Mouse (Mus musculus): ENCODE data around the gene Slc16a3. TPM values are rescaled to one million over a fixed set of nuclear protein-coding genes. Genes with fewer than 3 reads are reported as not detected.
A peak's percentile ranks its signal among the peaks of the same experiment; 100 is the strongest.

Gene Slc16a3
- polyA plus RNA-seq, 1 experiment from 2014 or later = 10.0 TPM

DNA sequence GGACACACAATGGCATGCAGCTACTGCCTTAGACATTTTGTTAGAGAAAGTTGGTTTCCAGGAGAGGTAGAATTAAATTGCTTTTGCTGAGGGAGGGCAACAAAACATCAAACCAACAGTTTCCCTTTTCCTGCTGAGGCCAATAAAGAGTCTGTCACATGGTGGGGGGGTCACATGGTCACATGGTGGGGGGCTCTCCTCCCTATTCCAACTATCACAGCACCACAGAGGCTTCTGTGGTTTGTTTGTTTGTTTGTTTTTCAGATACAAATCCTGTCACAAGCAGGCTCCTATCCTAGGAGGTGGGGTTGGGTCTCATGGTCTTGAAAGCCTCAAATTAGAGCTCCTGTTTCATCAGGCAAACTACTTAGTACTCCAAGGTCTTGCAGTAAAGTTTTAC lies 34.2 kb downstream of the Slc16a3 start:
- H3K4me2 ChIP-seq (replicated peaks; ENCODE audit: low read depth) = no peak overlapping the region
- H3K27ac ChIP-seq (replicated peaks) = no peak overlapping the region
- no peaks in the 10 kb centered on the region for H3K27me3 ChIP-seq (ENCODE audit: control insufficient read depth, insufficient read depth, low read length)
- no peak for ATAC-seq (ENCODE audit: low FRiP score, low TSS enrichment)
- no peaks in the 10 kb centered on the region for H3K4me1 ChIP-seq (replicated peaks; ENCODE audit: control insufficient read depth, insufficient read depth)
- peaks cover 11% of the 10 kb centered on the region for H3K36me3 ChIP-seq (ENCODE audit: control insufficient read depth, insufficient read depth, low read length)
- no peak for TF ChIP-seq EP300 (optimal IDR thresholded peaks at IDR 0.05)
- TF ChIP-seq CTCF (IDR thresholded peaks at IDR 0.05; ENCODE audit: low read depth) = no peak
- DNase-seq (ENCODE audit: low spot score) = no peak
- H3K9ac ChIP-seq (ENCODE audit: low read length) = no peak overlapping the region
- H3K9me3 ChIP-seq (ENCODE audit: control insufficient read depth, low read length) = no peaks in the 10 kb centered on the region
- no peak overlapping the region for H3K4me3 ChIP-seq (ENCODE audit: low read depth, low read length)

DNA sequence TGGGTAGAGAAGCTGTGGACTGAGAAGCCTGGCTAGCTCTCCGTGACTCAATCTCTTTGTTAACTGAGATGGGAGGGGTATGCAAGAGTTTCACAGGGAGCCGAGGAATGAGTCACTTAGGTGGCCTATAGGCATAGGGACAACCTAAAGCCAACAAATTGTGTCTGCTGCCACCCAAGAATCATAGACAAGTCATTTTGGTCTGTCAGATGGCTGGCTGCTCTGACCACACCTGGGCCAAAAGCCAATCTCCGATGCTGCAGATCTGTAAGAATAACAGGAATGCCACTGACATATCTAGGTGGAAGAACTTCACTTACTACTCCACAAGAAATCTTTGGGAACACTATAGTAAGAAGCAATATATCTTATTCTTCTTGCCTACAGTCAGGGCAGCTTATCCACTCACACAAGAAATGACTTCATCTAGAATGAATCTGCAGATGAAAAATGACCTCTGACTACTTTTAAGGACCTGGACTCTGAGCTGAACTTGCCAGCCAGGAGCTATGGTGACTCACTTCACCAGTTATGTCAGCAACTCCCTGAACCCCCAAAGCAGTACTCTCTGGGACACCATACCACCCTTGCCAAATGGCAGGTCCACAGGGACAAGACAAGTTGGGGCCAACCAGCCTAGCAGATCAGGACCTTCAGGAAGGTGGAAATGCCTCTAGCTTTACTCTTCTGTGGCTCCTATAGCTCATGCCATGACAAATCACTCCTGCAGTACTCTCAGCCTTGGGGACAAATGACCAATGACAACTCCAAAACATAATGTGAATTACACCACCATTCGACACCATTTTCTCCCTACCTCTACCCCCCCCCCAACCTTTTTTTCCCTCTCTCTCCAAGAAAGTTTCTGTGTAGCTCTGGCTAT lies 36.4 kb downstream of the Slc16a3 start:
- peaks cover 10% of the 10 kb centered on the region for H3K36me3 ChIP-seq (ENCODE audit: control insufficient read depth, insufficient read depth, low read length)

GRCm38 (mm10) chr11:120987608-120988007 lies 39.3 kb downstream of the Slc16a3 start:
- ATAC-seq (ENCODE audit: low FRiP score, low TSS enrichment) = no peak
- no peaks in the 10 kb centered on the region for H3K27me3 ChIP-seq (ENCODE audit: control insufficient read depth, insufficient read depth, low read length)
- no peaks in the 10 kb centered on the region for H3K9me3 ChIP-seq (ENCODE audit: control insufficient read depth, low read length)
- H3K27ac ChIP-seq (replicated peaks) = no peak overlapping the region
- WGBS = 65% methylated on average over 3 of the region's 3 CpGs
- no peak overlapping the region for H3K4me3 ChIP-seq (ENCODE audit: low read depth, low read length)
- peaks cover 6% of the 10 kb centered on the region for H3K36me3 ChIP-seq (ENCODE audit: control insufficient read depth, insufficient read depth, low read length)
- H3K4me2 ChIP-seq (replicated peaks; ENCODE audit: low read depth) = no peak overlapping the region
- no peak for DNase-seq (ENCODE audit: low spot score)
- no peak overlapping the region for H3K9ac ChIP-seq (ENCODE audit: low read length)
- H3K4me1 ChIP-seq (replicated peaks; ENCODE audit: control insufficient read depth, insufficient read depth) = peaks cover 16% of the 10 kb centered on the region
- TF ChIP-seq EP300 (optimal IDR thresholded peaks at IDR 0.05) (no peak), CTCF (IDR thresholded peaks at IDR 0.05; ENCODE audit: low read depth) (peak; percentile 34)

More for the DNA sequence above, 36.4 kb downstream of the Slc16a3 start:
- Histone ChIP-seq H3K27ac (replicated peaks) (peak overlapping the region; percentile 59), H3K4me2 (replicated peaks; ENCODE audit: low read depth) (no peak overlapping the region), H3K27me3 (ENCODE audit: control insufficient read depth, insufficient read depth, low read length) (no peaks in the 10 kb centered on the region), H3K9me3 (ENCODE audit: control insufficient read depth, low read length) (no peaks in the 10 kb centered on the region), H3K4me1 (replicated peaks; ENCODE audit: control insufficient read depth, insufficient read depth) (peaks cover 12% of the 10 kb centered on the region; the same call in 1 of the 2 replicates), H3K9ac (ENCODE audit: low read length) (no peak overlapping the region), H3K4me3 (ENCODE audit: low read depth, low read length) (no peak overlapping the region)
- DNase-seq (ENCODE audit: low spot score) (no peak), ATAC-seq (ENCODE audit: low FRiP score, low TSS enrichment) (peak; percentile 64)
- TF ChIP-seq CTCF (IDR thresholded peaks at IDR 0.05; ENCODE audit: low read depth) (no peak), EP300 (optimal IDR thresholded peaks at IDR 0.05) (no peak)
- WGBS = 48% methylated on average over 4 of the region's 4 CpGs

GRCm38 (mm10) chr11:120988410-120988809 lies 40.1 kb downstream of the Slc16a3 start:
- no peak for TF ChIP-seq EP300 (optimal IDR thresholded peaks at IDR 0.05)
- TF ChIP-seq CTCF (IDR thresholded peaks at IDR 0.05; ENCODE audit: low read depth) = no peak
- DNase-seq (ENCODE audit: low spot score) = no peak
- Histone ChIP-seq H3K9me3 (ENCODE audit: control insufficient read depth, low read length) (no peaks in the 10 kb centered on the region), H3K27ac (replicated peaks) (no peak overlapping the region), H3K36me3 (ENCODE audit: control insufficient read depth, insufficient read depth, low read length) (peaks cover 5% of the 10 kb centered on the region; the same call in 1 of the 2 replicates), H3K4me2 (replicated peaks; ENCODE audit: low read depth) (no peak overlapping the region; the same call in 1 of the 2 replicates), H3K4me3 (ENCODE audit: low read depth, low read length) (peak overlapping the region; percentile 1; the same call in 1 of the 2 replicates), H3K27me3 (ENCODE audit: control insufficient read depth, insufficient read depth, low read length) (no peaks in the 10 kb centered on the region), H3K9ac (ENCODE audit: low read length) (no peak overlapping the region), H3K4me1 (replicated peaks; ENCODE audit: control insufficient read depth, insufficient read depth) (peaks cover 16% of the 10 kb centered on the region)
- WGBS = 56% methylated on average over 4 of the region's 4 CpGs
- ATAC-seq (ENCODE audit: low FRiP score, low TSS enrichment) = no peak

GRCm38 (mm10) chr11:120989523-120989922 lies 41.2 kb downstream of the Slc16a3 start:
- no peaks in the 10 kb centered on the region for H3K9me3 ChIP-seq (ENCODE audit: control insufficient read depth, low read length)
- no peaks in the 10 kb centered on the region for H3K27me3 ChIP-seq (ENCODE audit: control insufficient read depth, insufficient read depth, low read length)
- no peak for ATAC-seq (ENCODE audit: low FRiP score, low TSS enrichment)
- H3K4me2 ChIP-seq (replicated peaks; ENCODE audit: low read depth) = peak overlapping the region; percentile 80
- peak overlapping the region; percentile 98; the same call in 1 of the 2 replicates for H3K27ac ChIP-seq (replicated peaks)
- WGBS = 5% methylated on average over 1 of the region's 1 CpGs
- TF ChIP-seq CTCF (IDR thresholded peaks at IDR 0.05; ENCODE audit: low read depth) = no peak
- H3K4me3 ChIP-seq (ENCODE audit: low read depth, low read length) = peak overlapping the region; percentile 100
- H3K36me3 ChIP-seq (ENCODE audit: control insufficient read depth, insufficient read depth, low read length) = 0 out of 2 replicates have a peak, but pooled peaks cover 5% of the 10 kb centered on the region
- H3K4me1 ChIP-seq (replicated peaks; ENCODE audit: control insufficient read depth, insufficient read depth) = peaks cover 16% of the 10 kb centered on the region
- no peak for DNase-seq (ENCODE audit: low spot score)
- H3K9ac ChIP-seq (ENCODE audit: low read length) = peak overlapping the region; percentile 100
